Mouse (Mus musculus) bone marrow, adult 2 months (tissue): ENCODE data around the gene 9530053A07Rik. TPM values are rescaled to one million over a fixed set of nuclear protein-coding genes. Genes with fewer than 3 reads are reported as not detected.

Experiments used
- H3K27ac ChIP-seq: fragments of 200-500 bp; 2 replicates; pipeline ENCODE4 v1.5.1; 2012; ENCODE audit warnings: low read depth, mild to moderate bottlenecking, control low read depth, inconsistent platforms, low read length; ENCODE audit not compliant: control insufficient read depth, poor library complexity, insufficient read depth
- H3K4me1 ChIP-seq: fragments of 200-500 bp; 2 replicates; pipeline ENCODE4 v1.6.1; 2011; ENCODE audit warnings: low read length; ENCODE audit not compliant: control insufficient read depth, insufficient read depth
- H3K4me3 ChIP-seq: fragments of 200-500 bp; replicated peaks from 2 replicates; pipeline ENCODE3; 2011; ENCODE audit warnings: mild to moderate bottlenecking, low read depth, low read length, control low read depth; ENCODE audit not compliant: control insufficient read depth
- CTCF ChIP-seq: fragments of 200-500 bp; IDR thresholded peaks from 2 replicates; pipeline ENCODE4 v1.5.1; 2011; ENCODE audit warnings: low read length, control low read depth; ENCODE audit not compliant: control insufficient read depth, insufficient read depth
- POLR2A ChIP-seq: fragments of 200-500 bp; IDR thresholded peaks from 2 replicates; pipeline ENCODE4 v1.6.1; 2011; ENCODE audit warnings: low read depth, mild to moderate bottlenecking, control low read depth, low read length, borderline replicate concordance; ENCODE audit not compliant: control insufficient read depth
- WGBS: fragments of 180-500 bp; shearing (Covaris S2); methylation state at CpG from one replicate; pipeline ENCODE4 v1.1.7; 2018; 5-methylcytosine and 5-hydroxymethylcytosine counted together
- polyA plus RNA-seq: library from polyadenylated mRNA; stranded (reverse); fragments of >200 nt; gene quantifications from 2 replicates; pipeline ENCODE4 v1.2.4, GENCODE M21; 2011; ENCODE audit warnings: low replicate concordance; ENCODE audit not compliant: missing spikeins, insufficient read depth, insufficient read length

9530053A07Rik gene
- polyA plus RNA-seq, 1 experiment: not detected

- 94% methylated on average over 14 of the region's 14 CpGs for WGBS
Measured at GRCm38 (mm10) chr7:28185884-28186283, 56.6 kb downstream of the 9530053A07Rik start.

GRCm38 (mm10) chr7:28186631-28187030 is 57.4 kb downstream of the 9530053A07Rik start:
- no peak for TF ChIP-seq POLR2A
- no peak for TF ChIP-seq CTCF
- Histone ChIP-seq H3K4me1 (no peaks in the 10 kb centered on the region), H3K4me3 (no peak overlapping the region), H3K27ac (no peak overlapping the region)
- 93% methylated on average over 8 of the region's 8 CpGs for WGBS

More at GRCm38 (mm10) chr7:28185884-28186283, 56.6 kb downstream of the 9530053A07Rik start:
- Histone ChIP-seq H3K27ac (no peak overlapping the region), H3K4me3 (no peak overlapping the region), H3K4me1 (no peaks in the 10 kb centered on the region; the same call in 1 of the 2 replicates)
- no peak for TF ChIP-seq CTCF
- no peak for TF ChIP-seq POLR2A

DNA sequence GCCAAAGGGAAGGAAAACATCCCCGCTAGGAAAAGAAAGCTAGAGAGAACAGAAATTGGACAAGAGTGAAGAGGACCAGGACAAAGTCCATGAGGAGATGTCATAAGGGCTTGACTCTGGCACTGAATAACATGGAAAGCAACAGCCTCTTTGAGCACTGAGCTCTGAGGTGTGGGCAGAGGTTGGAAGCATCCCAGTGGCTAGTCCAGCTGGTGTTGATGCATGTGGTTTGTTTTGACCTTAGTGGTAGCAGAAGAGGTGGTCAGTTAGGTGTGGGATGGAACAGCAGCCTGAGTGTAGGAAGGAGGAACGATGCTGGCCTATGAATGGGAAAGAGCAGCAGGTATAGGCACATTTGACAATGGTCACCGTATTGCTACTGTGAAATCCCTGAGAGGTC is 62.2 kb downstream of the 9530053A07Rik start:
- WGBS: 86% methylated on average over 3 of the region's 3 CpGs
- H3K27ac ChIP-seq: no peak overlapping the region
- no peak overlapping the region for H3K4me3 ChIP-seq
- no peak for TF ChIP-seq POLR2A
- no peak for TF ChIP-seq CTCF
- no peaks in the 10 kb centered on the region for H3K4me1 ChIP-seq

DNA sequence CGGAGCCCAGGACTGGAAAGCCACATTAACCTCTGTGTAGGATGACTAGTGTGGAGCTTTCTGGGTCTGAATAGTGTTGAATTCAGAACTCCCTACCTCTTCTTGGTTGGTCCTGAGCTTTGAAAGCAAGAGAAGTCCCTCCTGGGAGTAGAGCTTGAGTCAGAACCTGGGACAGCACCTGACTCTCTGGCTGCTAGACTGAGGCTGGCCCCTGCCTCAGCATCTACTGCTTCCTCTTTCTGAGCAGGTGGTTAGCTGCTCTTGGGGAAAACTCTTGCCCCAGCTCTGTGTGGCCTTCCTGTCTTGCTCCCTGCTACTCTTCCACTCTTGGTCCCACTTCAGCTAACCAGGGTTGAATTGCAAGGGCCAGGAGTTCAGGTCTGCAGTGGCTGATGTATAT is 62.6 kb downstream of the 9530053A07Rik start:
- TF ChIP-seq CTCF (no peak), POLR2A (no peak)
- H3K4me3 ChIP-seq: no peak overlapping the region
- H3K4me1 ChIP-seq: no peaks in the 10 kb centered on the region
- no peak overlapping the region for H3K27ac ChIP-seq
- 97% methylated on average over 1 of the region's 1 CpGs for WGBS

- no peak for TF ChIP-seq POLR2A
- no peak for TF ChIP-seq CTCF
- Histone ChIP-seq H3K4me3 (no peak overlapping the region), H3K27ac (no peak overlapping the region), H3K4me1 (no peaks in the 10 kb centered on the region)
- 83% methylated on average over 5 of the region's 5 CpGs for WGBS
Measured at GRCm38 (mm10) chr7:28195414-28196098, 66.3 kb downstream of the 9530053A07Rik start.

- WGBS: 80% methylated on average over 14 of the region's 14 CpGs
- Histone ChIP-seq H3K27ac (no peak overlapping the region), H3K4me1 (no peaks in the 10 kb centered on the region), H3K4me3 (no peak overlapping the region)
- TF ChIP-seq POLR2A (no peak), CTCF (no peak)
Measured at GRCm38 (mm10) chr7:28196528-28196927, 67.3 kb downstream of the 9530053A07Rik start.

DNA sequence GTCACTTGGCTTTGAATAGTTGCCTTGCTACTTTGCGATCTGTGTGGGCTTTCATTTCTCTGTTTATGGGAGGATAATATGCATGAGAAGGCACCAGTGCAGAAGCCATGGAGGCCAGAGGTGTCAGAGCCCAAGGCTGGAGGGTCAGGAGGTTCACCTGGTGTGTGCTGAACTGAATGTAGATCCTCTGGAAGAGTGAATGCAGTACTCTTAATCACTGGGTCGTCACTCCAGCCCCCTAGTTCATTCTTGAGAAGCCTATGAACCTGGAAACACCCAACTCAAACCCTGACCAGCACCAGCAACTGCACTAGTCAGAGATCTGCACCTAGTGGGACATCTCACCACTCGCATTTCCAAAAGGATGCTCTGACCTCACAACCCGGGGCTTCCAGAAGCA is 69.8 kb downstream of the 9530053A07Rik start:
- no peak overlapping the region for H3K27ac ChIP-seq
- no peak for TF ChIP-seq POLR2A
- no peak for TF ChIP-seq CTCF
- H3K4me3 ChIP-seq: no peak overlapping the region
- no peaks in the 10 kb centered on the region for H3K4me1 ChIP-seq
- WGBS: 65% methylated on average over 4 of the region's 4 CpGs

GRCm38 (mm10) chr7:28203207-28204108 is 74.2 kb downstream of the 9530053A07Rik start:
- H3K27ac ChIP-seq: no peak overlapping the region
- no peak overlapping the region for H3K4me3 ChIP-seq
- no peaks in the 10 kb centered on the region for H3K4me1 ChIP-seq
- WGBS: 71% methylated on average over 19 of the region's 19 CpGs
- TF ChIP-seq POLR2A (no peak), CTCF (no peak)
